Mouse (Mus musculus) hindbrain, postnatal 0 days (tissue): ENCODE data around the gene Rabgap1l. TPM values are rescaled to one million over a fixed set of nuclear protein-coding genes. Genes with fewer than 3 reads are reported as not detected.
"Not testable (repeated sequence)": the region's sequence is repeated elsewhere in the genome, so short reads cannot be mapped to it uniquely, and the experiment has no call there.

Experiments used
- ATAC-seq: fragments of 200-750 bp; cut with Nextera tagmentation; 2 replicates; pipeline ENCODE4 v1.8.0; 2017; ENCODE audit warnings: mild to moderate bottlenecking, moderate TSS enrichment, moderate library complexity
- DNase-seq: peaks from one replicate; pipeline ENCODE4 v3.0.0-alpha.2; 2015; ENCODE audit warnings: low spot score
- H3K27ac ChIP-seq: fragments of 300-500 bp; sonication (generic); 2 replicates; pipeline ENCODE4 v1.5.1; 2014; ENCODE audit warnings: mild to moderate bottlenecking
- H3K27me3 ChIP-seq: fragments of 300-500 bp; sonication (generic); 2 replicates; pipeline ENCODE4 v1.6.1; 2014; ENCODE audit warnings: low read length, mixed read lengths; ENCODE audit not compliant: insufficient read depth
- H3K36me3 ChIP-seq: fragments of 300-500 bp; sonication (generic); 2 replicates; pipeline ENCODE4 v1.6.1; 2014; ENCODE audit warnings: low read length, mixed read lengths; ENCODE audit not compliant: insufficient read depth
- H3K4me1 ChIP-seq: fragments of 300-500 bp; sonication (generic); 2 replicates; pipeline ENCODE4 v1.6.1; 2014; ENCODE audit warnings: antibody characterized with exemption, low read length, mixed read lengths; ENCODE audit not compliant: insufficient read depth
- H3K4me2 ChIP-seq: fragments of 300-500 bp; sonication (generic); 2 replicates; pipeline ENCODE4 v1.6.1; 2014; ENCODE audit warnings: low read depth, mild to moderate bottlenecking, low read length, moderate library complexity, mixed read lengths
- H3K4me3 ChIP-seq: fragments of 300-500 bp; sonication (generic); 2 replicates; pipeline ENCODE4 v1.5.1; 2014; ENCODE audit warnings: low read length
- H3K9ac ChIP-seq: fragments of 300-500 bp; sonication (generic); replicated peaks from 2 replicates; pipeline ENCODE4 v1.6.1; 2014; ENCODE audit warnings: mild to moderate bottlenecking, low read length, moderate library complexity, mixed read lengths
- H3K9me3 ChIP-seq: fragments of 300-500 bp; sonication (generic); 2 replicates; pipeline ENCODE4 v1.6.1; 2016; ENCODE audit warnings: low read length, mixed read lengths
- CTCF ChIP-seq: IDR thresholded peaks from 2 replicates; pipeline ENCODE4 v1.5.1; 2016; ENCODE audit warnings: antibody characterized with exemption, control low read depth, low read depth
- WGBS: fragments of 180-500 bp; shearing (Covaris S2); extraction: QIAGEN DNeasy Blood & Tissue Kit; methylation state at CpG from one replicate; pipeline ENCODE4 v1.1.7; 2014; 5-methylcytosine and 5-hydroxymethylcytosine counted together
- polyA plus RNA-seq: library from polyadenylated mRNA; unstranded; fragments of >200 nt; fragmentation: Nextera tagmentation; extraction: Ambion mirVana; gene quantifications from 2 replicates; pipeline ENCODE4 v1.2.1, GENCODE M21; 2015
- total RNA-seq: library from RNA; depleted of rRNA; stranded (reverse); fragments of >200 nt; gene quantifications from 2 replicates; pipeline ENCODE4 v1.2.3, GENCODE M21; 2014

Rabgap1l gene
- total and polyA plus RNA-seq, 2 experiments from 2014 or later = 28.5 to 70.5 TPM

DNA sequence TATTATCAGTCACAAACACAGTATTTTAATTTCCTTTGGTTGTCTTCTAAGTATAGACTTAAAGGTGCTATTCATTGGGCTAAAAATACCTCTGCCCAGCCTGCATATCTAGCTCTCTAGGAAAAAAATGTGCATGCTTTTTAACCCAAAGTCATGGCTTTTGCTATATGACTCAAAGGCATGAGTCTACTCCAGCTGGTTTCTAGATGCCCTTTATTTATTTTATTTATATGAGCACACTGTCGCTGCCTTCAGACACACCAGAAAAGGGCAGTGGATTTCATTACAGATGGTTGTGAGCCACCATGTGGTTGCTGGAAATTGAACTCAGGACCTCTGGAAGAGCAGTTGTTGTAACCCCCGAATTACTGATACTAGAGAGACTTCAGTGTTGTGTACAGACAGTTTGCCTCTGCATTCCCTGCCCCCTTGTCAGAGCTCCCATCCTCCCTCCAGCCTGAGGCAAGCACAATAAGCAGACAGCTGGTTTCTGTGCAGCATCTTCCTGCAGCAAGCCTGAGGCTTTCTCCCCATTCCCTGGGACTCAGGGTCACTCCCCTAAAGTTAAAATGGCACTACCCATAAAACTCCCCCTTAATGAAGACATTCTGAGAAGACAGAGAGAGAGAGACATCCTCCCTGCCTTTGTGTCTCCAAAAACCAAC lies 137.1 kb downstream of the Rabgap1l start:
- H3K9me3 ChIP-seq = no peaks in the 10 kb centered on the region
- H3K4me3 ChIP-seq = no peak overlapping the region
- no peaks in the 10 kb centered on the region for H3K36me3 ChIP-seq
- no peak overlapping the region for H3K9ac ChIP-seq
- 75% methylated on average over 2 of the region's 2 CpGs for WGBS
- no peak overlapping the region for H3K27ac ChIP-seq
- no peaks in the 10 kb centered on the region for H3K27me3 ChIP-seq
- H3K4me1 ChIP-seq = no peaks in the 10 kb centered on the region
- no peak for ATAC-seq
- DNase-seq = no peak
- no peak for TF ChIP-seq CTCF
- no peak overlapping the region for H3K4me2 ChIP-seq

GRCm38 (mm10) chr1:160651691-160652090 lies 141.3 kb downstream of the Rabgap1l start:
- 42% methylated on average over 3 of the region's 3 CpGs for WGBS
- no peak for DNase-seq
- H3K27me3 ChIP-seq = no peaks in the 10 kb centered on the region
- no peak for ATAC-seq
- H3K9me3 ChIP-seq = no peaks in the 10 kb centered on the region
- no peak overlapping the region for H3K4me3 ChIP-seq
- no peaks in the 10 kb centered on the region for H3K4me1 ChIP-seq
- H3K36me3 ChIP-seq = no peaks in the 10 kb centered on the region
- no peak overlapping the region for H3K9ac ChIP-seq
- no peak overlapping the region for H3K4me2 ChIP-seq
- no peak overlapping the region for H3K27ac ChIP-seq
- no peak for TF ChIP-seq CTCF

DNA sequence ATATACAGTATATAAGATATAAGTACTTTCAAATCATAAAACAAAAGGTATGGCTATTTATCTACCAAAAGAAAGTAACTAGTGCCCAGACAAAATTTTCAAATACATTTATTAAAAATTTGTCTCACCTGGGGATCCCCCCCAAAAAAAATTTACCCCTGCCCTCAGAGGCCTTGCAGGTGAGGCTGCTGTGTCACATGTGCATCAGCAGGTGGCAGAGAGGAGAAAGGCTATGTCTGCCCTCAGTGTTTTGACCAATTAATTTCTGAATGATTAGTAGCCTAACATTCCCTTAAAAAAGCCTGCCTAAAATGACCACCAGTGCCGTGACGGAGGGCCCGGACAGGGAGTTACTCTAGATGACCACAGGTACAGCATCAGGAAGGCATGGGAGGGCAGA lies 147.6 kb downstream of the Rabgap1l start:
- Histone ChIP-seq H3K9me3 (no peaks in the 10 kb centered on the region), H3K4me2 (no peak overlapping the region), H3K9ac (no peak overlapping the region), H3K4me1 (no peaks in the 10 kb centered on the region), H3K27ac (no peak overlapping the region), H3K36me3 (no peaks in the 10 kb centered on the region), H3K27me3 (no peaks in the 10 kb centered on the region), H3K4me3 (no peak overlapping the region)
- DNase-seq = no peak
- 92% methylated on average over 3 of the region's 3 CpGs for WGBS
- no peak for TF ChIP-seq CTCF
- ATAC-seq = no peak

DNA sequence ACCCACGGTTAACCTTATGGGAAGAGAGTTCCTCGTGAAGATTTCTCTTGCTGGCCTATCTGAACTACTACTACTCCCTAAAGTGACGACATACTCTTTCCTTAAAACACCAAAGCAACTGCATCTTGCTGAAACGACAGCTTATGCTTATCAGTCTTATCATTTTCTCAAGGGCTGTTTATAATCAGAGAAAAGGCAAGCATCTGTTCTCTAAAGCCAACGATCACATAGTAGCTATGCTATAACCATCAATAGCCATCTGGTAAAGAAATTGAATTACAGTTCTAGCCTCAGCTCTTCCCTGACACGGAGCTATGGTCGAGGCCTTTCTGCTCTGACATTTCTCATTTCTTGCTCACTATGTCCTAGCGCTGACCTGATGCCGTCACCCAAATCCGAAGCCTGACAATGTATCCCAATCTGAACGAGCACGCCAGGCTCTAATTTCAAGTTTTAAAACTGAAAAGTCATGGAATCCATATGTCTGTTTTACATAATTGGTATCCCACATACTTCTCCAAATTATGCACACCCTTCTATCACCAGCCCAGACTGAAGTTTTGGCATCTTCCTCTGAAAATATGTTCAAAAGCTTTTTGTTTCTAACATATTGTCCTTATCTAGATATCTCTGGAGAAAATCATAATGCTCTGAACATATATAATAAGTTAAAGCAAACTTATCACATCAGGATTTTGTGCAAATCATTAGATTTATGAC lies 164.6 kb downstream of the Rabgap1l start:
- H3K9ac ChIP-seq = no peak overlapping the region
- H3K27me3 ChIP-seq = no peaks in the 10 kb centered on the region
- no peak overlapping the region for H3K27ac ChIP-seq
- WGBS = 89% methylated on average over 12 of the region's 12 CpGs
- H3K36me3 ChIP-seq = no peaks in the 10 kb centered on the region
- ATAC-seq (no peak), DNase-seq (no peak)
- H3K4me3 ChIP-seq = no peak overlapping the region
- H3K4me1 ChIP-seq = no peaks in the 10 kb centered on the region
- no peaks in the 10 kb centered on the region for H3K9me3 ChIP-seq
- no peak overlapping the region for H3K4me2 ChIP-seq
- TF ChIP-seq CTCF = no peak

- 66% methylated on average over 4 of the region's 4 CpGs for WGBS
- H3K9me3 ChIP-seq, H3K4me2 ChIP-seq, H3K36me3 ChIP-seq, H3K27me3 ChIP-seq, H3K4me1 ChIP-seq, DNase-seq, ATAC-seq, H3K9ac ChIP-seq, H3K4me3 ChIP-seq, H3K27ac ChIP-seq: not testable (repeated sequence)
Observed at GRCm38 (mm10) chr1:160624354-160625120, 168.5 kb downstream of the Rabgap1l start.

DNA sequence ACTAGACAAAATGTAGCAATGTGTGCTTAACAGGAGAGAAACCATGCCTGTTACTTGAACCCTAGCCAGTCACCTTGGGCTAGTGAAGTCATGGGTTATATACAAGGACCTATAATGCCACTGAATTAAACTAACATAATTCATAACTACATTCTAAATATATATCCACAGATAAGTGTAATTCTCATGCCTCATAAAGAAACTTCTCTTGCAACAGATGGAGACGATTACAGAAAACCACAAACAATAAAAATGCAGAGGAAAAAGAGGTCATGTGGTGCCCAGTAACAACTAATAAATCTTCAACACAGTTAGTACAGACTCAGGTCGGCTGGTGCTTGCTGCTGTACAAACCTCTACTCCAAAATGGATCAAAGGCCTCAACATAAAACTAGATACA lies 174.8 kb downstream of the Rabgap1l start:
- no peaks in the 10 kb centered on the region for H3K9me3 ChIP-seq
- no peaks in the 10 kb centered on the region for H3K4me1 ChIP-seq
- WGBS = 89% methylated on average over 2 of the region's 2 CpGs
- no peak overlapping the region for H3K4me3 ChIP-seq
- H3K27ac ChIP-seq = no peak overlapping the region
- DNase-seq (no peak), ATAC-seq (no peak)
- no peak for TF ChIP-seq CTCF
- H3K36me3 ChIP-seq = no peaks in the 10 kb centered on the region
- H3K4me2 ChIP-seq = no peak overlapping the region
- H3K9ac ChIP-seq = no peak overlapping the region
- no peaks in the 10 kb centered on the region for H3K27me3 ChIP-seq
